Mouse (Mus musculus) spleen, adult 2 months (tissue): ENCODE measurements around the gene Mamdc2.

ENCODE experiments used
- CTCF ChIP-seq: fragments of 200-500 bp; IDR thresholded peaks from 2 replicates; pipeline ENCODE4 v1.5.1; 2011; ENCODE audit warnings: mild to moderate bottlenecking, inconsistent platforms; ENCODE audit not compliant: insufficient read depth, insufficient read length, insufficient replicate concordance; ENCODE audit errors: extremely low read depth
- POLR2A ChIP-seq: fragments of 200-500 bp; IDR thresholded peaks from 2 replicates; pipeline ENCODE4 v1.6.1; 2011; ENCODE audit warnings: low read depth, low read length, inconsistent platforms

DNA sequence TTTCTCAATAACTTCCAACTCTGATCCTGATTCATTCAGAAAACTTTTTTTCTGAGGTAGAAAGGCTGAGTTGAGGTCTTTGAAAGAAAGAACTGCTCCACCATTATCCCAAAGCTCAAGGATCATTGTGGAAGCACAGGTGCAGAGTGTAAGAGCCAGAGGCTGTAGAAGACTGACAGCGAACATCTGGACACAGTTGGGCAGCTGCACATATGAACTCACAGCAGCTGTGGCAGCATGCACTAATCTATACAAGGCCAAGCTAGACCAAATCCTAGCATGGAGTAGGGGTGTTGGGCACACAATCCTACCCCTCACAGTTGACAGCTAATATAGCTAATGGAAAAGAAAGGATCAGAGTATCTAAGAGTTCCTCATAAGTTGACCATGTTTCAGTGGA lies 115.4 kb downstream of the Mamdc2 start:
- TF ChIP-seq POLR2A, result no peak
- no peak for TF ChIP-seq CTCF
